Mouse (Mus musculus) heart, adult 8-10 months (tissue): ENCODE measurements around the gene Cdc27. TPM values are rescaled to one million over a fixed set of nuclear protein-coding genes. Genes with fewer than 3 reads are reported as not detected.

Experiments
- DNase-seq: peaks from one replicate; pipeline ENCODE4 v3.0.0; 2022; ENCODE audit warnings: low spot score
- total RNA-seq, 4 experiments: library from RNA; stranded (reverse); gene quantifications; 2 replicates each; pipeline ENCODE4 v1.2.4; 2022

The Cdc27 gene
- total RNA-seq, result 10 to 100 TPM; 24.6 to 33.6 (median 30.5) TPM

GRCm38 (mm10) chr11:104550406-104550974 is at the start of gene Cdc27, which contains the start of gene Myl4:
TSS of gene Cdc27 (minus strand) at chr11:104550620.
TSS of gene Myl4 (plus strand) at chr11:104550663.
- DNase-seq, result peak; percentile 99

DNA sequence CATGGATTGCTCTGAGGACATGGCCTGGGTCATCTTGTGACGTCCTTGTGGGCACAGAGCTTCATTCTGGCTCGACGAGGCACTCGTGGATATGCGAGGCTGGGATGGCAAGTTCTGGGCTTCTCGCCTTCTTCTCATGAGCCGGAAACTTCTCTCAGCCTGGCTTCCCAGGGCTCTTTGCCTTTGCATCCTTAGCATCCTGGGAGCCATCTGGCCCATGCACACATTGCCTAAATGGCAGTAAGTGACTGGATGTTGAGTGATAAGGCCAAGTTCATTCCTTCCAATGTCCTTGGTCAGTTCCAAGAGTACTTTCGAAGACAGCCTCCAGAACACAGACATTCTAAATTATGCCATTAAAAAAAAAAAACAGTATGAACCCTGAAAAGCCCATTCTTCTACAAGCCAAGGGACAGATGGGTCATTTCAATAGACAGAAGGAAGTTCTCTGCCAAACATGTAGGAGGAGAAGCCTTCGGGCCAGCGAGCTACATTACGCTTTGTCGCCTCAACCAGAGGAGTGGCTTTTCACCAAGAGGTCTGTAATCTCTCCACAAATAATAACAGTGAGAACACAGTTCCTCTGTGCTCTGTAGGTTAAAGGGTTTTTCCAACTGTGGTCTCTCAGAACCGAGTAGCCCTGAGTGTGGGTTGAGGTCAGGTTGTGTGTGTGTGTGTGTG is 49.0 kb upstream of the Cdc27 start:
- DNase-seq, result peak; percentile 46

DNA sequence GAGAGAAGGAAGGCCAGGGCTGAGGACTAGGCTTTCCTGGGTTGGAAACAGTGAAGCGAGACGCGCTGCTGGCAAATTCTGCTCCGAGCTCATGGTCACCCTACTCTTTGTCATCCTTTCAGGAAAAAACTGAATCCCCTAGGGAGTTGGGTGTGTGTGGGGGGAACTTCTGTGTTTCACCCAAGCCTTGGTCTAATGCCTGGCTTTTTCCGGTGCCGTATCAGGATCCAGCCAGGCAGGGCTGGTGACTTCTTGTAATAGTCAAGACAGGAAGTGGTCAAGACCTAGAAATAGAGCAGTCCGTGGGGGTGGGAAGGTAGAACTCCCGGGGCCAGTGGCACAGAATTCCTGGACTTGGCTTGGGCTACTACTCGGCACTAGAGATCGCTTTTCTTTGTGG is 45.9 kb upstream of the Cdc27 start:
- DNase-seq, result no peak

DNA sequence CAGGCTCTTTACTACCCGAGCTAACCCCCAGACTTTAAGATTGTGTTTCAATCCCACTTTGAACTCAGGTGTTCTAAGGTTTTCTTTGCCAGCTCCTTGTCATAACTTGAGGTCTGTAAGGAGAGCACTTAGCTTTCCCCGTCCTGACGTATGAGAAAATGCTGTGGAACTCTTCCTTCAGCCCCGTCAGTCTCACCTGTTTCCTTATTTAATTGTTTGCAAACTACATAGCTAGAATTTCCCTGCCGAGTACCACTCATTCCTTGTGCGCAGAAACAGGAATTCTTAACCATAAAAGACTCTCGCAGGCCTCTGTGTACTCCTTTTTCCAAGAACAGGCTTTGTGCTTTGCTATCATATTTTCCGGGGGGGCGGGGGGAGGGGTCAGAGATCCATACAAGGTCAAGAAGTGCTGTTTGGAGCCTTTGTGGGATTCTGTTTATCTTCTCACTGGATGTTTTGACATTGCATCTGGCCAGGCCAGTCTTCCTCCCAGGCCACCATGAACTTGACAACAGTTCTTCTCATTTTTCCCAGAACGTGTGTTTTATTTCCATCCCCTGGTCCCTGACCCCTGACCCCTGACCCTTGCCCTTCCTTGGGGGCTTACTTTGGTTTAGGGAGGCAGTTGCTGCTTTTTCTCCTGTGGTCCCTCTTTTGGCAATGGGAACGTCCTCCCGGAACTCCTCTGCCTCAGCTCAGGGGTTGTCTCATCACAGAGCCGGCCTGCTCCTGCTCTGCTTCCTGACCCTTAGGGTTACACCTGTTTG is 41.8 kb upstream of the Cdc27 start:
- no peak for DNase-seq

DNA sequence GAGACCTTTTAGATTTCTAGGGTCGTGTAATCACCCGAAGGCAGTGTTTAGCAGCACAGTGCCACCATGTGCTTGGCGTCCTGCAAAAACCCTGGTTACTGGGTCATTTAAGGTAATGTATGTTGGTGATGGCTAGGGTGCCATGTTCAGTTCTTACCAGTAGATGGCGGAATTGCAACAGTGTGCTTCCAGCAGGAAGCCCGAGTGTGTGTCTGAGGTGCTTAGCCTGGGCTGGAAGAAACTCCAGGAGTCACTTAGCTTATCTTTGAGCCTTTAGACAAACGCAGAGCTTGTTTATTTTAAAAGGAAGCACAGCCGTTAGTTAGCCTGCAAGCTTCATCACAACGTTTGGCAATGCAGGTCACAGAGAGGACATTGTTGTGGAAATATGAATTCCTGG is 39.7 kb upstream of the Cdc27 start:
- DNase-seq, result peak; percentile 82

DNA sequence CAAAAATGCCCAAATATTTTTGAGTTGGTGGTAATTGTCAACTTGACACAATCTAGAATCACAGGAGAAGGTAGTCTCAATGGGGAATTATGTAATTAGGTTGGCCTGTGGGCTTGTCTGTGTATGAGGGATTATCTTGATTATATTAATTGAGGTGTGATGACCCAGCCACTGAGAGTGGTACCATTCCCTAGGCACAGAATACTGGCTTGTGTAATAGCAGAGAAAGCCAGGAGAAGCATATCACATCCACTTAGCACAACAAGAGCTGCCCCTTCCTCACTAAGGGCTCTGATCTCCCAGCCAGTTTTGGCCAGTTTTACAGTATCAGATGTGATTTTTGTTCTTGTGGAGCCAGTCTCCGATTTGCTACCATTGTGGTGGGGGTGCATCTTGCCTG is 39.1 kb upstream of the Cdc27 start:
- no peak for DNase-seq

GRCm38 (mm10) chr11:104588513-104588912 is 38.1 kb upstream of the Cdc27 start:
- no peak for DNase-seq

DNA sequence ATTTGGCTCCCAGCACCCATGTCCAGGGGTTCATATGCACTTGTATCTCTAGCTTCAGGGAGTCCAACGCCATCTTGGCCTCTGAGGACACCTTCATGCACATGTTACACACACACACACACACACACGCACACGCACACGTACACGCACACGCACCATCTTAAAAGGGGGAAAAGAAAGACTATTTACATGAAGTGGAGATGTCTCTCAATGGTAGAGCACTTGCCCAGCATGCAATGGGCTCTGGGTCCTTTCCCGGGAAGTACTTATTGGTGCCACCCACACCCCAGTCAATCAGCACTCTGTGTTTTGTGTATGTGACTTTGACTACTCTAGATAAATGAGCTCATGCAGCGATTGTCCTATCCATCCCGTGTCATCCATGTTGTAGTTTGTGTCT is 37.5 kb upstream of the Cdc27 start:
- DNase-seq, result no peak

GRCm38 (mm10) chr11:104585495-104585894 is 35.1 kb upstream of the Cdc27 start:
- DNase-seq, result no peak

GRCm38 (mm10) chr11:104582630-104583364 is 32.4 kb upstream of the Cdc27 start:
- DNase-seq, result no peak

DNA sequence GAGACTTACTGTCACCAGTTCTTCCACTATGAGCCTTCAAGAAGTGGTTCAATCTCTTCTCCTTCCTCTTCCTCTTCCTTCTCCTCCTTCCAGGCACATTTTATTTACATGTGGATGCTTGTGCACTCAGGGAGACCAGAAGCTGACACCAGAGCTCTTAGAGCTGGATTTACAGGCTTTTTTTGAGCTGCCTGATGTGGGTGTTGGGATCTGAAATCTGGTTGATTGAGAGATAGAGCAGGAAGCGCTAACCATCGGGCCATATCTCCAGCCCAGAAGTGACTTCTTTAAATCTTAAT is 31.8 kb upstream of the Cdc27 start:
- no peak for DNase-seq

DNA sequence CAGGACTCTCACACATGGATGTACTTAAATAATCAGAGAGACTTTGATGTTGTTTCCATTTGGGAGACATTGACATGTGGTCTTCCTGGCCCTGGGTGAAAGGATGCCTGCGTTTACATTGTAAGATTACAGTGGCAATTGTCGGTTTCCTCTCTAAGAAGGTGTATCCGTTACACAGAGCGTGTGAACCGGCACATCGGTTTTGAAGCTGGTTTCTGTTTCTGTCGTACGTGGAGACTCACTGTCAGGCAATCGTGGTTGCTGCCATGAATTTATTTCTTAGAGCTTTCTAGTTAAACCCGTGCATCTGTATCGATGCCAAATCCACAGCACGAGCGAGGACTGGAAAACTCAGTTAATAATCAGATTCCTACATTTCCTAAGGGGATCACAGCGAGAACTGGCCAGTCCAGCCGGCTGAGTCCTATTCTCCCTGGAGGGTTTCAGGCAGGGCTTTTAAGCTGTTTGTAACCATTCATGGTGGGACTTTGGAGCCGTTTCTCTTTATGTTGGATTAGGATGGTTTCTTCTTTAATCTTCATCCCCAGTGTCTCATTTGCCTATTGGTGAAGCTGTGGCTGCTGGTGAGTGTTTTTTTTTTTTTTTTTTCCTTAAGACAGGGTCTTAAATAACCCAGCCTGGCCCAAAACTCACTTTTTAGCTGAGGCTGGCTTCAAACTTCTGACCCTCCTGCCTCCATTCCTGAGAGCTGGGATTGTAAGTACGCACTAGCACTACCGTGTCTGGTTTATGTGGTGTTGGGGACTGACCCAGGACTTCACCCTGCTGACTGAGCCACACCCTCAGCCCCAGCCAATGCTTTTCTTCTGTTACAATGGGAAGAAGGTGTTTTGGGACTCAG is 31.3 kb upstream of the Cdc27 start:
- DNase-seq, result no peak

- no peak for DNase-seq
Observed at GRCm38 (mm10) chr11:104580606-104581005, 30.2 kb upstream of the Cdc27 start.

GRCm38 (mm10) chr11:104580091-104580490 is 29.7 kb upstream of the Cdc27 start:
- no peak for DNase-seq

GRCm38 (mm10) chr11:104579575-104579974 is 29.2 kb upstream of the Cdc27 start:
- DNase-seq, result no peak

DNA sequence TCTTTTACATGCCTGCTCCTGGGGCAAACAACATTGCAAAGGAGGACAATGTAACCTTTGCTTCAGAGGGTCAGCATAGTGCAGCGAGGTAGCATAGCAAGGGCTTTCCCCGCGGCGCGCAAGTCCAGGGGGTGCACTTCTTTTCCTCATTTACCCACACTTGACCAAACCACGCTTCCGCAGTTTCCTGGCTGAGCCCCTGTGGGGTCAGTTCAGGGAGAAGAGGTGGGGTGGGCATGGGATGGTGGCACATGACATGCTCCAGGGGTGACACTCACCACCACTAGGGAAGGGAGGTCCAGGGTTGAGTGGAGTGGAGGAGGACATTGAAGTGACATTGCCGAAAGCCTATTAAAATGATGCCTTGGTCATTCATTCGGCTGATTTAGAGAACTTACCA is 28.7 kb upstream of the Cdc27 start:
- DNase-seq, result no peak

DNA sequence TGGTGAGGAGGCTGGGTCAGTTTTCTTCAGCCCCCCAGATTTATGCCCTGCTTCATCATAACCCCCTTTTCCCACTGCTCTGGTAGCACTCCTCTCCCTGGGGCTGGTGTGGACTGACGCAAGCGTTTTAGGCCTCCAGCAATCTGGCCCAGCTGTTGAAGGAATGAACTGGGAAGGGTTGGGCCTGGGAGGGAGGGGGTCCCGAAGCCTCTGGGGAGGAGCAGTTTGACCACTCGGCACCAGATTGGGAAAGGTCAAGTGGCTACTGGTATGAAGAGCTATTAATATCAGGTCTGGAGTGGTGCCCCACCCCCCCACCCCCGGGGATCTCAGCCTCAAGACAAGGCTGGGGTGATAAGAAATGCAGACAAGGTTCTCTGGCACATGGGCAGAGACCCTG is 27.7 kb upstream of the Cdc27 start:
- no peak for DNase-seq

GRCm38 (mm10) chr11:104576772-104577612 is 26.6 kb upstream of the Cdc27 start:
- DNase-seq, result no peak

- no peak for DNase-seq
Observed at GRCm38 (mm10) chr11:104572566-104572965, 22.1 kb upstream of the Cdc27 start.

DNA sequence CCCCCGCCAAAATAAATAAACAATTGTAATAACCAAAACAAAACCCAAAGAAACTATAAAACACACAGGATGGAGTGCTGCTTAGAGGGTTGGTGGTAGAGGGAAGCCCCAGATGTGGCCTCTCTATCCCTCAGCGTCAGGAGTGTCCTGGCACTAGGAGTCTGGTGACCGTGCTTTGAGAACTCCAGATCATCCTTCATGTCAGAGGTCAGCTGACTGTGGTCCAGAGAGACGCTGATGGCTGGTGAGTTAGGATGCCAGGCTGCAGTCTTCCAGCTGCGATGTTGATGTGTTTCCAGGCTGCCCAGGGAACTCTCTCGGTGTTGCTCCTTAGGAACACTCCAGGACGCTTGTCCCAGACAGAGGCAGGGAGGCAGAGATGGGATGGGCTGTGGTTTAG is 21.7 kb upstream of the Cdc27 start:
- DNase-seq, result no peak
